Mouse (Mus musculus) heart, postnatal 0 days (tissue): ENCODE measurements around the gene Mast4.

Source experiments
- CTCF ChIP-seq: IDR thresholded peaks from 2 replicates; pipeline ENCODE4 v1.5.1; 2016; ENCODE audit warnings: antibody characterized with exemption, control low read depth, low read depth
- EP300 ChIP-seq: IDR thresholded peaks from 2 replicates; pipeline ENCODE4 v1.6.1; 2016; ENCODE audit warnings: antibody characterized with exemption, low read depth

GRCm38 (mm10) chr13:102918616-102919015 is 415.7 kb downstream of the Mast4 start:
- TF ChIP-seq CTCF = no peak
- TF ChIP-seq EP300 = no peak
